In the genomic region with DNA sequence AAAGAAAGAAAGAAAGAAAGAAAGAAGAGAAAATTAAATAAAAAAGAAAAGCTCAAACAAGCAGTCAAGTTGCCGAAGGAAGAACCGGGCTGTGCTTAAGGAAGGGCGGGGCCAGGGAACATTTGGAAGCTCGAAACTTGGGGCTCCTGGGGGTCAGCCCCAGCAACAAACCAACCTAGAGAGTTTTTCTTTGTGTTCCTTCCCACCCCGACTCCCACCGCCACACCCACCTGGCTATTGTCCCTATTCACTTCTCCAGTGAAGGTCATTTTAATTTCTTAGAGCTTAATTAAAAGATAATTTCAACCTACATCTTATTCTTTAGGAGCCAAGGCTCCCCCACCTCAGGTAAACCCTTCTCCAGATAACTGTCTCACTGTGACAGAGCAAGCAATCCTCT, we compare ENCODE assay signal across 10 mouse cellular contexts. TPM values are rescaled to one million over a fixed set of nuclear protein-coding genes. Genes with fewer than 3 reads are reported as not detected.
DNase-seq lines count a peak whose midpoint lies in the region; ATAC-seq and TF ChIP-seq lines count a peak whose summit lies in the region.
"Had no signal": no experiment of that assay in that cellular context is flagged by ENCODE, and none has a peak within 500 bp of the region (broad histone marks: within the 10 kb centered on the region; RNA-seq: fewer than 3 reads in every experiment).

No protein-coding gene starts in this region.

- no peak overlapping the region for H3K4me3 ChIP-seq in forebrain, embryonic 11.5 days (ENCODE audit: low read depth, low read length)
- H3K4me3 ChIP-seq in forebrain, embryonic 16.5 days (replicated peaks; ENCODE audit: low read length), result no peak overlapping the region
- H3K4me3 ChIP-seq in lung, postnatal 0 days (ENCODE audit: low read depth, low read length), result peak overlapping the region; percentile 3; the same call in 1 of the 2 replicates
- H3K4me3 ChIP-seq in limb, embryonic 15.5 days, result peak overlapping the region; percentile 19
- H3K4me3 ChIP-seq in stomach, embryonic 15.5 days (replicated peaks), result peak overlapping the region; percentile 23; the same call in 1 of the 2 replicates

- peak overlapping the region; percentile 24; the same call in 1 of the 2 replicates for H3K4me2 ChIP-seq in forebrain, embryonic 11.5 days (ENCODE audit: low read depth, low read length, severe bottlenecking)
- H3K4me2 ChIP-seq in forebrain, embryonic 16.5 days (ENCODE audit: low read length), result no peak overlapping the region; the same call in 1 of the 2 replicates
- peak overlapping the region; percentile 44 for H3K4me2 ChIP-seq in lung, postnatal 0 days (replicated peaks; ENCODE audit: low read depth, low read length)
- H3K4me2 ChIP-seq in limb, embryonic 15.5 days, result peak overlapping the region; percentile 31
- H3K4me2 ChIP-seq in stomach, embryonic 15.5 days, result peak overlapping the region; percentile 46

- no peaks in the 10 kb centered on the region for H3K4me1 ChIP-seq in forebrain, embryonic 11.5 days (replicated peaks; ENCODE audit: control insufficient read depth, insufficient read depth, low read length)
- no peaks in the 10 kb centered on the region for H3K4me1 ChIP-seq in forebrain, embryonic 16.5 days (replicated peaks; ENCODE audit: control insufficient read depth, insufficient read depth, low read length)
- H3K4me1 ChIP-seq in lung, postnatal 0 days (ENCODE audit: insufficient read depth, low read depth, low read length), result no peaks in the 10 kb centered on the region
- H3K4me1 ChIP-seq in limb, embryonic 15.5 days, result peaks cover 10% of the 10 kb centered on the region; the same call in 1 of the 2 replicates
- peaks cover 8% of the 10 kb centered on the region; the same call in 1 of the 2 replicates for H3K4me1 ChIP-seq in stomach, embryonic 15.5 days

- no peaks in the 10 kb centered on the region for H3K36me3 ChIP-seq in forebrain, embryonic 11.5 days (ENCODE audit: control insufficient read depth, insufficient read depth, low read length)
- H3K36me3 ChIP-seq in forebrain, embryonic 16.5 days (ENCODE audit: control insufficient read depth, insufficient read depth), result no peaks in the 10 kb centered on the region
- no peaks in the 10 kb centered on the region for H3K36me3 ChIP-seq in lung, postnatal 0 days (ENCODE audit: insufficient read depth, low read length)
- no peaks in the 10 kb centered on the region for H3K36me3 ChIP-seq in limb, embryonic 15.5 days
- H3K36me3 ChIP-seq in stomach, embryonic 15.5 days, result no peaks in the 10 kb centered on the region

- H3K9ac ChIP-seq in forebrain, embryonic 11.5 days (ENCODE audit: low read length), result no peak overlapping the region
- H3K9ac ChIP-seq in forebrain, embryonic 16.5 days (replicated peaks; ENCODE audit: low read depth, low read length), result no peak overlapping the region
- H3K9ac ChIP-seq in lung, postnatal 0 days (replicated peaks; ENCODE audit: low read depth), result no peak overlapping the region
- H3K9ac ChIP-seq in limb, embryonic 15.5 days, result no peak overlapping the region
- no peak overlapping the region for H3K9ac ChIP-seq in stomach, embryonic 15.5 days

- no peaks in the 10 kb centered on the region for H3K9me3 ChIP-seq in forebrain, embryonic 11.5 days (ENCODE audit: control insufficient read depth, low read length)
- H3K9me3 ChIP-seq in forebrain, embryonic 16.5 days (ENCODE audit: control insufficient read depth, low read length), result no peaks in the 10 kb centered on the region
- H3K9me3 ChIP-seq in lung, postnatal 0 days (ENCODE audit: low read length), result no peaks in the 10 kb centered on the region
- no peaks in the 10 kb centered on the region for H3K9me3 ChIP-seq in limb, embryonic 15.5 days
- H3K9me3 ChIP-seq in stomach, embryonic 15.5 days, result no peaks in the 10 kb centered on the region

- no peak for DNase-seq in forebrain, embryonic 11.5 days (ENCODE audit: low spot score)
- no peak for DNase-seq in lung, postnatal 0 days (ENCODE audit: low spot score)
- DNase-seq in lung, postnatal 25 days (ENCODE audit: low spot score), result no peak
- DNase-seq in gastrocnemius, adult 8-10 months (ENCODE audit: low spot score in 2 of 2), result no peak
- DNase-seq in cerebellum, postnatal 14 days, result no peak
- DNase-seq: kidney, postnatal 10 days had no signal

- TF ChIP-seq CTCF in lung, postnatal 0 days (IDR thresholded peaks at IDR 0.05), result no peak

- no peak overlapping the region for H3K27ac ChIP-seq in forebrain, embryonic 11.5 days (ENCODE audit: low read depth, low read length)
- no peak overlapping the region for H3K27ac ChIP-seq in forebrain, embryonic 16.5 days (ENCODE audit: low read length)
- no peak overlapping the region for H3K27ac ChIP-seq in lung, postnatal 0 days (ENCODE audit: low read length)
- 0 out of 2 replicates have a peak overlapping the region, but pooled peaks have one; percentile 22 for H3K27ac ChIP-seq in limb, embryonic 15.5 days
- no peak overlapping the region for H3K27ac ChIP-seq in stomach, embryonic 15.5 days

- no peaks in the 10 kb centered on the region for H3K27me3 ChIP-seq in forebrain, embryonic 11.5 days (ENCODE audit: control insufficient read depth, insufficient read depth, low read length)
- H3K27me3 ChIP-seq in forebrain, embryonic 16.5 days (replicated peaks; ENCODE audit: control insufficient read depth, insufficient read depth, low read length), result peaks cover 2% of the 10 kb centered on the region; the same call in 1 of the 2 replicates
- H3K27me3 ChIP-seq in lung, postnatal 0 days (replicated peaks; ENCODE audit: insufficient read depth, low read length), result no peaks in the 10 kb centered on the region
- no peaks in the 10 kb centered on the region for H3K27me3 ChIP-seq in limb, embryonic 15.5 days
- H3K27me3 ChIP-seq in stomach, embryonic 15.5 days (replicated peaks), result no peaks in the 10 kb centered on the region

- WGBS in forebrain, embryonic 11.5 days, result 11% methylated on average over 6 of the region's 6 CpGs
- 8% methylated on average over 6 of the region's 6 CpGs for WGBS in forebrain, embryonic 16.5 days
- WGBS in lung, postnatal 0 days, result 15% methylated on average over 6 of the region's 6 CpGs
- 10% methylated on average over 6 of the region's 6 CpGs for WGBS in limb, embryonic 15.5 days
- WGBS in stomach, embryonic 15.5 days, result 23% methylated on average over 6 of the region's 6 CpGs

- no peak for TF ChIP-seq EP300 in lung, postnatal 0 days (IDR thresholded peaks at IDR 0.05)

- ATAC-seq in forebrain, embryonic 11.5 days (replicated peaks; ENCODE audit: low FRiP score), result no peak
- ATAC-seq in forebrain, embryonic 16.5 days, result no peak
- ATAC-seq in lung, postnatal 0 days, result no peak
- ATAC-seq in limb, embryonic 15.5 days (ENCODE audit: insufficient number of reproducible peaks, low FRiP score, low TSS enrichment, low read depth), result no peak
- no peak for ATAC-seq in stomach, embryonic 15.5 days (ENCODE audit: insufficient read depth, low FRiP score, low read depth)
- ATAC-seq: activated CD4-positive, CD25-positive, alpha-beta regulatory T cell, adult 4 months had no signal

RNA-seq across cellular contexts. Expression of gene Uso1, which starts 25.6 kb away (rescaled TPM):
- polyA plus RNA-seq in forebrain, embryonic 11.5 days (2014; fragmentation: Nextera tagmentation; extraction: Ambion mirVana), result 24.2 and 25.7 TPM in 2 replicates
- 39.2 and 43.9 TPM in 2 replicates for polyA plus RNA-seq in forebrain, embryonic 16.5 days (2015; fragmentation: Nextera tagmentation; extraction: Ambion mirVana)
- 28.8 and 31.7 TPM in 2 replicates for polyA plus RNA-seq in lung, postnatal 0 days (2015; fragmentation: Nextera tagmentation; extraction: Ambion mirVana)
- polyA plus RNA-seq in limb, embryonic 15.5 days (2015; fragmentation: Nextera tagmentation; extraction: Ambion mirVana), result 51.9 and 53.1 TPM in 2 replicates
- polyA plus RNA-seq in stomach, embryonic 15.5 days (2015; fragmentation: Nextera tagmentation; extraction: Ambion mirVana), result 46.0 and 49.4 TPM in 2 replicates
- 10 to 100 TPM; 68.9 to 76.0 (median 74.1) TPM for total RNA-seq in gastrocnemius, adult 8-10 months (2022)

RNA-seq across cellular contexts. Expression of gene G3bp2, which starts 28.7 kb away (rescaled TPM):
- 269 and 276 TPM in 2 replicates for polyA plus RNA-seq in forebrain, embryonic 11.5 days (2014; fragmentation: Nextera tagmentation; extraction: Ambion mirVana)
- 345 and 376 TPM in 2 replicates for polyA plus RNA-seq in forebrain, embryonic 16.5 days (2015; fragmentation: Nextera tagmentation; extraction: Ambion mirVana)
- 95.2 and 102 TPM in 2 replicates for polyA plus RNA-seq in lung, postnatal 0 days (2015; fragmentation: Nextera tagmentation; extraction: Ambion mirVana)
- 136 and 146 TPM in 2 replicates for polyA plus RNA-seq in limb, embryonic 15.5 days (2015; fragmentation: Nextera tagmentation; extraction: Ambion mirVana)
- 159 and 163 TPM in 2 replicates for polyA plus RNA-seq in stomach, embryonic 15.5 days (2015; fragmentation: Nextera tagmentation; extraction: Ambion mirVana)
- 10 to 100 TPM; 53.3 to 63.2 (median 60.7) TPM for total RNA-seq in gastrocnemius, adult 8-10 months (2022)

Comparison
In these comparisons a context has a peak if more than half of its experiments do, and no peak if none do; other contexts are left out.
1. H3K4me3 ChIP-seq: peak in lung, postnatal 0 days (single experiment), limb, embryonic 15.5 days (single experiment) and stomach, embryonic 15.5 days (single experiment); none in forebrain, embryonic 11.5 days (single experiment) and forebrain, embryonic 16.5 days (single experiment).